Mouse (Mus musculus): Measurements from ENCODE around the gene Ect2. TPM values are rescaled to one million over a fixed set of nuclear protein-coding genes. Genes with fewer than 3 reads are reported as not detected.
A peak's percentile ranks its signal among the peaks of the same experiment; 100 is the strongest.

Ect2 gene
- polyA plus RNA-seq, 1 experiment from 2014 or later, result 36.8 TPM

- Histone ChIP-seq H3K27me3 (ENCODE audit: control insufficient read depth, insufficient read depth, low read length) (no peaks in the 10 kb centered on the region), H3K4me2 (ENCODE audit: low read depth, low read length) (no peak overlapping the region), H3K9me3 (replicated peaks; ENCODE audit: control insufficient read depth, low read length) (no peaks in the 10 kb centered on the region), H3K4me3 (ENCODE audit: low read length) (no peak overlapping the region), H3K4me1 (ENCODE audit: control insufficient read depth, insufficient read depth, low read length) (no peaks in the 10 kb centered on the region), H3K36me3 (ENCODE audit: control insufficient read depth, insufficient read depth) (peaks cover 36% of the 10 kb centered on the region), H3K27ac (ENCODE audit: low read length) (no peak overlapping the region), H3K9ac (ENCODE audit: low read length) (no peak overlapping the region)
- 85% methylated on average over 6 of the region's 6 CpGs for WGBS
- ATAC-seq (replicated peaks; ENCODE audit: extremely low read depth, insufficient read depth, low FRiP score), result no peak
Observed at GRCm38 (mm10) chr3:27102965-27103364, 50.7 kb downstream of the Ect2 start.

GRCm38 (mm10) chr3:27098633-27099032, 55.0 kb downstream of the Ect2 start:
- Histone ChIP-seq H3K27ac (ENCODE audit: low read length) (no peak overlapping the region), H3K4me3 (ENCODE audit: low read length) (no peak overlapping the region), H3K9ac (ENCODE audit: low read length) (no peak overlapping the region), H3K4me1 (ENCODE audit: control insufficient read depth, insufficient read depth, low read length) (no peaks in the 10 kb centered on the region), H3K9me3 (replicated peaks; ENCODE audit: control insufficient read depth, low read length) (no peaks in the 10 kb centered on the region), H3K27me3 (ENCODE audit: control insufficient read depth, insufficient read depth, low read length) (no peaks in the 10 kb centered on the region), H3K36me3 (ENCODE audit: control insufficient read depth, insufficient read depth) (peaks cover 32% of the 10 kb centered on the region), H3K4me2 (ENCODE audit: low read depth, low read length) (no peak overlapping the region)
- WGBS, result 93% methylated on average over 6 of the region's 6 CpGs
- no peak for ATAC-seq (replicated peaks; ENCODE audit: extremely low read depth, insufficient read depth, low FRiP score)

DNA sequence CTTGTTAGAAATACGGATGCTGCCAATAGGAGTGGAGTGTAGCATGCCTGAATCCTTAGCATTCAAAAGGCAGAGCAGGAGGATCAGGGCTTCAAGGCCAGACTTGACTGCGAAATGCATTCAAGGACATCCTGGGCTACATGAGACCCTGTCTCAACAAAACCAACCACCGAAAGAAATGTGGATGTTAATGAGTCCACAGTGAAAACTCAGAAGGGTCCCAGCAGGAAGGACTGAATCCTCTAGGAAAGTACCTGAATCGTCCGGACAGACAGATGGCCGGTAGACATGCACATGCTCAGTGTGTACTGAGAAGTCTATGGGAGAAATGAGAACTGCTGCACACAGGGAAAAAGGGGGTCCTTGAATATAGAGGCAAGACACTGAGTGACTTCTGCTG, 67.5 kb downstream of the Ect2 start:
- Histone ChIP-seq H3K9me3 (replicated peaks; ENCODE audit: control insufficient read depth, low read length) (no peaks in the 10 kb centered on the region), H3K9ac (ENCODE audit: low read length) (no peak overlapping the region), H3K36me3 (ENCODE audit: control insufficient read depth, insufficient read depth) (peaks cover 11% of the 10 kb centered on the region; the same call in 1 of the 2 replicates), H3K4me1 (ENCODE audit: control insufficient read depth, insufficient read depth, low read length) (peaks cover 2% of the 10 kb centered on the region), H3K4me3 (ENCODE audit: low read length) (no peak overlapping the region), H3K27ac (ENCODE audit: low read length) (no peak overlapping the region), H3K27me3 (ENCODE audit: control insufficient read depth, insufficient read depth, low read length) (no peaks in the 10 kb centered on the region), H3K4me2 (ENCODE audit: low read depth, low read length) (no peak overlapping the region)
- ATAC-seq (replicated peaks; ENCODE audit: extremely low read depth, insufficient read depth, low FRiP score), result no peak
- WGBS, result 95% methylated on average over 6 of the region's 6 CpGs

- Histone ChIP-seq H3K27me3 (ENCODE audit: control insufficient read depth, insufficient read depth, low read length) (no peaks in the 10 kb centered on the region), H3K4me2 (ENCODE audit: low read depth, low read length) (no peak overlapping the region), H3K36me3 (ENCODE audit: control insufficient read depth, insufficient read depth) (peaks cover 2% of the 10 kb centered on the region; the same call in 1 of the 2 replicates), H3K4me3 (ENCODE audit: low read length) (no peak overlapping the region), H3K4me1 (ENCODE audit: control insufficient read depth, insufficient read depth, low read length) (peaks cover 8% of the 10 kb centered on the region), H3K9me3 (replicated peaks; ENCODE audit: control insufficient read depth, low read length) (no peaks in the 10 kb centered on the region), H3K9ac (ENCODE audit: low read length) (no peak overlapping the region), H3K27ac (ENCODE audit: low read length) (no peak overlapping the region)
- ATAC-seq (replicated peaks; ENCODE audit: extremely low read depth, insufficient read depth, low FRiP score), result peak; percentile 55; the same call in 1 of the 2 replicates
- WGBS, result 57% methylated on average over 13 of the region's 13 CpGs
Observed at GRCm38 (mm10) chr3:27081229-27082060, 72.2 kb downstream of the Ect2 start.

GRCm38 (mm10) chr3:27080061-27080770, 73.5 kb downstream of the Ect2 start:
- no peak overlapping the region for H3K4me2 ChIP-seq (ENCODE audit: low read depth, low read length)
- no peaks in the 10 kb centered on the region for H3K9me3 ChIP-seq (replicated peaks; ENCODE audit: control insufficient read depth, low read length)
- ATAC-seq (replicated peaks; ENCODE audit: extremely low read depth, insufficient read depth, low FRiP score), result no peak
- H3K4me3 ChIP-seq (ENCODE audit: low read length), result no peak overlapping the region
- no peak overlapping the region for H3K9ac ChIP-seq (ENCODE audit: low read length)
- no peaks in the 10 kb centered on the region for H3K36me3 ChIP-seq (ENCODE audit: control insufficient read depth, insufficient read depth)
- H3K27ac ChIP-seq (ENCODE audit: low read length), result no peak overlapping the region
- peaks cover 8% of the 10 kb centered on the region for H3K4me1 ChIP-seq (ENCODE audit: control insufficient read depth, insufficient read depth, low read length)
- H3K27me3 ChIP-seq (ENCODE audit: control insufficient read depth, insufficient read depth, low read length), result no peaks in the 10 kb centered on the region
- 64% methylated on average over 7 of the region's 7 CpGs for WGBS

GRCm38 (mm10) chr3:27073884-27074283, 79.8 kb downstream of the Ect2 start:
- WGBS, result 30% methylated on average over 2 of the region's 2 CpGs
- no peak overlapping the region for H3K27ac ChIP-seq (ENCODE audit: low read length)
- no peaks in the 10 kb centered on the region for H3K9me3 ChIP-seq (replicated peaks; ENCODE audit: control insufficient read depth, low read length)
- H3K36me3 ChIP-seq (ENCODE audit: control insufficient read depth, insufficient read depth), result no peaks in the 10 kb centered on the region
- H3K4me1 ChIP-seq (ENCODE audit: control insufficient read depth, insufficient read depth, low read length), result no peaks in the 10 kb centered on the region
- no peaks in the 10 kb centered on the region for H3K27me3 ChIP-seq (ENCODE audit: control insufficient read depth, insufficient read depth, low read length)
- ATAC-seq (replicated peaks; ENCODE audit: extremely low read depth, insufficient read depth, low FRiP score), result no peak
- no peak overlapping the region for H3K4me3 ChIP-seq (ENCODE audit: low read length)
- no peak overlapping the region for H3K9ac ChIP-seq (ENCODE audit: low read length)
- H3K4me2 ChIP-seq (ENCODE audit: low read depth, low read length), result no peak overlapping the region

DNA sequence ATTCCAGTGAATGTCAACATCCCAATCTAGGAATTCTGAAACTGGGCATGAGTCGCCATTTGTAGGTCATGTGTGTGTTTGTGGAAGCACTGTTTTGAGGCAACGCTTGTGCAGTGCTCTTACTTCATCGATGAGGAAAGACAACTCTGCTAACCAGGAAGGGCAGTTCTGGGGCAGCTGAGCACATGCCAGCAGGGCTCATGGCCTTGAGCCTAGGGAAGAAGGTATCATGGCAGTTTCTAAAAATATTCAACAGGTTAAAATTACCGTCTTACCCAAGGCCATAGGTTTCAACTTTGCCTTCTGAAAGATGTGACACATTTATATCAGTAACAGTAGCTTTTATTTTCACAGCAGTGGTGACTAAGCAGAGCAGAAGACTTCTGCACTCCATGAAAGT, 82.0 kb downstream of the Ect2 start:
- H3K9ac ChIP-seq (ENCODE audit: low read length), result no peak overlapping the region
- H3K36me3 ChIP-seq (ENCODE audit: control insufficient read depth, insufficient read depth), result no peaks in the 10 kb centered on the region
- no peak overlapping the region for H3K27ac ChIP-seq (ENCODE audit: low read length)
- no peaks in the 10 kb centered on the region for H3K27me3 ChIP-seq (ENCODE audit: control insufficient read depth, insufficient read depth, low read length)
- 76% methylated on average over 4 of the region's 4 CpGs for WGBS
- no peaks in the 10 kb centered on the region for H3K9me3 ChIP-seq (replicated peaks; ENCODE audit: control insufficient read depth, low read length)
- H3K4me1 ChIP-seq (ENCODE audit: control insufficient read depth, insufficient read depth, low read length), result no peaks in the 10 kb centered on the region
- ATAC-seq (replicated peaks; ENCODE audit: extremely low read depth, insufficient read depth, low FRiP score), result no peak
- no peak overlapping the region for H3K4me2 ChIP-seq (ENCODE audit: low read depth, low read length)
- H3K4me3 ChIP-seq (ENCODE audit: low read length), result no peak overlapping the region

DNA sequence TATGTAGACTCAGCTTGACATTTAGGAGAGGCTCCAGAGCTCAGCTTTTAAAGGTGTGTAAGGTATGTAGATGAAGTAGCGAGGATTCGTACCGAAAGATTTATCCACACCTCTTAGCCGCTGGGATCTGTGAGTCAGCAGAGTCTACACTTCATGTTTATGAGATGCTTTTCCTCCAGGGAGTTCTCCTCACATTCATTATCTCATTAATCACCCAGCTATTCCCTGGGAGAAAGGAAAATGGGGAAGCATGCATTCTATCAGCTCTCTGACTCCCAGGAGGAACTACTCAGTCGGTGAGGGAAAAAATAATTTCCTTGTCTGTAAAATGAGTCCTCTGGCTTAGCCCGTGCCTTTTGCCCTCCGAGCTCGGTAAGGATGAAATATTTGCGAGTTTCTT, 83.3 kb downstream of the Ect2 start:
- H3K36me3 ChIP-seq (ENCODE audit: control insufficient read depth, insufficient read depth), result no peaks in the 10 kb centered on the region
- no peak for ATAC-seq (replicated peaks; ENCODE audit: extremely low read depth, insufficient read depth, low FRiP score)

GRCm38 (mm10) chr3:27067206-27067605, 86.5 kb downstream of the Ect2 start:
- H3K27me3 ChIP-seq (ENCODE audit: control insufficient read depth, insufficient read depth, low read length), result no peaks in the 10 kb centered on the region
- H3K27ac ChIP-seq (ENCODE audit: low read length), result no peak overlapping the region
- H3K4me2 ChIP-seq (ENCODE audit: low read depth, low read length), result no peak overlapping the region
- H3K9me3 ChIP-seq (replicated peaks; ENCODE audit: control insufficient read depth, low read length), result no peaks in the 10 kb centered on the region
- H3K36me3 ChIP-seq (ENCODE audit: control insufficient read depth, insufficient read depth), result no peaks in the 10 kb centered on the region
- H3K4me3 ChIP-seq (ENCODE audit: low read length), result no peak overlapping the region
- H3K9ac ChIP-seq (ENCODE audit: low read length), result no peak overlapping the region
- no peaks in the 10 kb centered on the region for H3K4me1 ChIP-seq (ENCODE audit: control insufficient read depth, insufficient read depth, low read length)
- no peak for ATAC-seq (replicated peaks; ENCODE audit: extremely low read depth, insufficient read depth, low FRiP score)

More for the DNA sequence above, 83.3 kb downstream of the Ect2 start:
- Histone ChIP-seq H3K9me3 (replicated peaks; ENCODE audit: control insufficient read depth, low read length) (no peaks in the 10 kb centered on the region), H3K27ac (ENCODE audit: low read length) (no peak overlapping the region), H3K27me3 (ENCODE audit: control insufficient read depth, insufficient read depth, low read length) (no peaks in the 10 kb centered on the region), H3K4me1 (ENCODE audit: control insufficient read depth, insufficient read depth, low read length) (no peaks in the 10 kb centered on the region), H3K9ac (ENCODE audit: low read length) (no peak overlapping the region), H3K4me2 (ENCODE audit: low read depth, low read length) (no peak overlapping the region), H3K4me3 (ENCODE audit: low read length) (no peak overlapping the region)
- 74% methylated on average over 9 of the region's 9 CpGs for WGBS
